Mouse (Mus musculus): ENCODE data around the gene Zfp655. TPM values are rescaled to one million over a fixed set of nuclear protein-coding genes. Genes with fewer than 3 reads are reported as not detected.

The Zfp655 gene
- total and polyA plus RNA-seq, 3 experiments: 18.1 to 24.6 (median 20.7) TPM

- no peak for DNase-seq (ENCODE audit: extremely low read depth)
- Histone ChIP-seq H3K36me3 (replicated peaks in 1 of 2; ENCODE audit: control insufficient read depth in 1 of 2, insufficient read depth in 1 of 2, low read length in 1 of 2) (peaks cover 51 to 55% of the 10 kb centered on the region in 2 experiments), H3K4me1 (ENCODE audit: control insufficient read depth in 1 of 2, insufficient read depth in 2 of 2) (peaks cover 0 to 7% of the 10 kb centered on the region in 2 experiments; a peak in 1 of 4 replicates), H3K27ac (ENCODE audit: insufficient read depth, low read depth) (no peak overlapping the region), H3K9me3 (replicated peaks; ENCODE audit: low read length) (peaks cover 5% of the 10 kb centered on the region), H3K4me3 (replicated peaks in 1 of 3; ENCODE audit: low read depth in 2 of 3, low read length in 2 of 3, poor library complexity in 1 of 3) (no peak overlapping the region), H3K4me2 (ENCODE audit: insufficient read depth, low read depth, poor library complexity, severe bottlenecking) (no peak overlapping the region), H3K79me2 (replicated peaks; ENCODE audit: control insufficient read depth, extremely low read depth, insufficient read depth, poor library complexity, severe bottlenecking) (no peaks in the 10 kb centered on the region; the same call in 1 of the 2 replicates), H3K9ac (ENCODE audit: insufficient read depth, low read depth) (no peak overlapping the region), H3K27me3 (replicated peaks) (no peaks in the 10 kb centered on the region)
- dilution Hi-C loops (cut with MboI; ENCODE audit: extremely low pct_ligation_motif_present, extremely low pct_unique_long_range_greater_than_20kb, low sequenced_read_pairs) (no loop called here), in situ Hi-C loops (cut with MboI; ENCODE audit: low pct_ligation_motif_present, low pct_unique_long_range_greater_than_20kb, low sequenced_read_pairs) (no loop called here)
- TF ChIP-seq UBTF (IDR thresholded peaks at IDR 0.05; ENCODE audit: low read depth, low read length) (no peak), CTCF (conservative IDR thresholded peaks at IDR 0.05 in 1 of 2, IDR thresholded peaks at IDR 0.05 in 1 of 2; ENCODE audit: low read depth in 2 of 2, low read length in 2 of 2) (no peak), KAT2A (IDR thresholded peaks at IDR 0.05; ENCODE audit: insufficient replicate concordance, low read length) (no peak)
These were observed 60.9 kb downstream of the Zfp655 start for GRCm38 (mm10) chr5:145292398-145292797.

Other genes with a start within 250 kb of the Zfp655 start
- gene Gm4871, start 199.0 kb upstream of the Zfp655 start, total RNA-seq (2012; rRNA removed): not detected in 2 replicates
- not detected in 2 replicates for gene Gm4871, start 199.0 kb upstream of the Zfp655 start, total RNA-seq (2014; rRNA removed)
- not detected in 2 replicates for gene Gm4871, start 199.0 kb upstream of the Zfp655 start, polyA plus RNA-seq (2012; ENCODE audit: insufficient read length, low read depth)
- gene 1700018F24Rik, start 188.7 kb upstream of the Zfp655 start, total RNA-seq (2012; rRNA removed): not detected in 2 replicates
- gene 1700018F24Rik, start 188.7 kb upstream of the Zfp655 start, total RNA-seq (2014; rRNA removed): not detected in 2 replicates
- gene 1700018F24Rik, start 188.7 kb upstream of the Zfp655 start, polyA plus RNA-seq (2012; ENCODE audit: insufficient read length, low read depth): not detected in 2 replicates
- gene Arpc1a, start 147.9 kb upstream of the Zfp655 start, total RNA-seq (2012; rRNA removed): 57.5 and 59.2 TPM in 2 replicates
- 56.5 and 59.5 TPM in 2 replicates for gene Arpc1a, start 147.9 kb upstream of the Zfp655 start, total RNA-seq (2014; rRNA removed)
- gene Arpc1a, start 147.9 kb upstream of the Zfp655 start, polyA plus RNA-seq (2012; ENCODE audit: insufficient read length, low read depth): 68.9 and 83.2 TPM in 2 replicates
- gene Kpna7, start 147.7 kb upstream of the Zfp655 start, total RNA-seq (2012; rRNA removed): not detected in 2 replicates
- gene Kpna7, start 147.7 kb upstream of the Zfp655 start, total RNA-seq (2014; rRNA removed): not detected in 2 replicates
- 0.26 TPM in 1 of 2 replicates, not detected in the other for gene Kpna7, start 147.7 kb upstream of the Zfp655 start, polyA plus RNA-seq (2012; ENCODE audit: insufficient read length, low read depth)
- 516 and 548 TPM in 2 replicates for gene Arpc1b, start 117.5 kb upstream of the Zfp655 start, total RNA-seq (2012; rRNA removed)
- 317 and 330 TPM in 2 replicates for gene Arpc1b, start 117.5 kb upstream of the Zfp655 start, total RNA-seq (2014; rRNA removed)
- 441 and 472 TPM in 2 replicates for gene Arpc1b, start 117.5 kb upstream of the Zfp655 start, polyA plus RNA-seq (2012; ENCODE audit: insufficient read length, low read depth)
- gene Pdap1, start 91.5 kb upstream of the Zfp655 start, total RNA-seq (2012; rRNA removed): 86.7 and 102 TPM in 2 replicates
- gene Pdap1, start 91.5 kb upstream of the Zfp655 start, total RNA-seq (2014; rRNA removed): 58.9 and 64.5 TPM in 2 replicates
- gene Pdap1, start 91.5 kb upstream of the Zfp655 start, polyA plus RNA-seq (2012; ENCODE audit: insufficient read length, low read depth): 267 and 280 TPM in 2 replicates
- 155 and 209 TPM in 2 replicates for gene Bud31, start 91.4 kb upstream of the Zfp655 start, total RNA-seq (2012; rRNA removed)
- 282 and 342 TPM in 2 replicates for gene Bud31, start 91.4 kb upstream of the Zfp655 start, total RNA-seq (2014; rRNA removed)
- gene Bud31, start 91.4 kb upstream of the Zfp655 start, polyA plus RNA-seq (2012; ENCODE audit: insufficient read length, low read depth): 211 and 249 TPM in 2 replicates
- 13.9 and 15.3 TPM in 2 replicates for gene Ptcd1, start 64.6 kb upstream of the Zfp655 start, total RNA-seq (2012; rRNA removed)
- 10.6 and 11.4 TPM in 2 replicates for gene Ptcd1, start 64.6 kb upstream of the Zfp655 start, total RNA-seq (2014; rRNA removed)
- gene Ptcd1, start 64.6 kb upstream of the Zfp655 start, polyA plus RNA-seq (2012; ENCODE audit: insufficient read length, low read depth): 11.7 and 12.3 TPM in 2 replicates
- 59.2 and 68.4 TPM in 2 replicates for gene Cpsf4, start 64.5 kb upstream of the Zfp655 start, total RNA-seq (2012; rRNA removed)
- gene Cpsf4, start 64.5 kb upstream of the Zfp655 start, total RNA-seq (2014; rRNA removed): 70.7 and 75.2 TPM in 2 replicates
- 54.6 and 56.3 TPM in 2 replicates for gene Cpsf4, start 64.5 kb upstream of the Zfp655 start, polyA plus RNA-seq (2012; ENCODE audit: insufficient read length, low read depth)
- 440 and 469 TPM in 2 replicates for gene Atp5j2, start 39.7 kb upstream of the Zfp655 start, total RNA-seq (2012; rRNA removed)
- gene Atp5j2, start 39.7 kb upstream of the Zfp655 start, total RNA-seq (2014; rRNA removed): 202 and 229 TPM in 2 replicates
- gene Atp5j2, start 39.7 kb upstream of the Zfp655 start, polyA plus RNA-seq (2012; ENCODE audit: insufficient read length, low read depth): 327 and 397 TPM in 2 replicates
- gene Zkscan14, start 29.8 kb upstream of the Zfp655 start, total RNA-seq (2012; rRNA removed): 11.5 and 12.1 TPM in 2 replicates
- 10.7 and 12.8 TPM in 2 replicates for gene Zkscan14, start 29.8 kb upstream of the Zfp655 start, total RNA-seq (2014; rRNA removed)
- 10.1 and 10.5 TPM in 2 replicates for gene Zkscan14, start 29.8 kb upstream of the Zfp655 start, polyA plus RNA-seq (2012; ENCODE audit: insufficient read length, low read depth)
- gene Zkscan5, start 27.2 kb upstream of the Zfp655 start, total RNA-seq (2012; rRNA removed): 5.6 and 6.2 TPM in 2 replicates
- 4.7 and 5.0 TPM in 2 replicates for gene Zkscan5, start 27.2 kb upstream of the Zfp655 start, total RNA-seq (2014; rRNA removed)
- gene Zkscan5, start 27.2 kb upstream of the Zfp655 start, polyA plus RNA-seq (2012; ENCODE audit: insufficient read length, low read depth): 4.4 and 5.3 TPM in 2 replicates
- 12.2 and 13.5 TPM in 2 replicates for gene Zscan25, start 48.8 kb downstream of the Zfp655 start, total RNA-seq (2012; rRNA removed)
- 9.8 and 11.8 TPM in 2 replicates for gene Zscan25, start 48.8 kb downstream of the Zfp655 start, total RNA-seq (2014; rRNA removed)
- 19.5 and 20.1 TPM in 2 replicates for gene Zscan25, start 48.8 kb downstream of the Zfp655 start, polyA plus RNA-seq (2012; ENCODE audit: insufficient read length, low read depth)
- gene Cyp3a57, start 113.6 kb downstream of the Zfp655 start, total RNA-seq (2012; rRNA removed): not detected in 2 replicates
- not detected in 2 replicates for gene Cyp3a57, start 113.6 kb downstream of the Zfp655 start, total RNA-seq (2014; rRNA removed)
- gene Cyp3a57, start 113.6 kb downstream of the Zfp655 start, polyA plus RNA-seq (2012; ENCODE audit: insufficient read length, low read depth): not detected in 2 replicates
- gene Cyp3a16, start 238.0 kb downstream of the Zfp655 start, total RNA-seq (2012; rRNA removed): not detected in 2 replicates
- gene Cyp3a16, start 238.0 kb downstream of the Zfp655 start, total RNA-seq (2014; rRNA removed): not detected in 2 replicates
- gene Cyp3a16, start 238.0 kb downstream of the Zfp655 start, polyA plus RNA-seq (2012; ENCODE audit: insufficient read length, low read depth): not detected in 2 replicates